Mouse (Mus musculus): ENCODE measurements around the gene Olfr477. TPM values are rescaled to one million over a fixed set of nuclear protein-coding genes. Genes with fewer than 3 reads are reported as not detected.
"Not testable (repeated sequence)": the region's sequence is repeated elsewhere in the genome, so short reads cannot be mapped to it uniquely, and the experiment has no call there.

The Olfr477 gene
- not detected in 2 replicates for polyA plus RNA-seq (2014; fragmentation: Nextera tagmentation; extraction: Ambion mirVana)

DNA sequence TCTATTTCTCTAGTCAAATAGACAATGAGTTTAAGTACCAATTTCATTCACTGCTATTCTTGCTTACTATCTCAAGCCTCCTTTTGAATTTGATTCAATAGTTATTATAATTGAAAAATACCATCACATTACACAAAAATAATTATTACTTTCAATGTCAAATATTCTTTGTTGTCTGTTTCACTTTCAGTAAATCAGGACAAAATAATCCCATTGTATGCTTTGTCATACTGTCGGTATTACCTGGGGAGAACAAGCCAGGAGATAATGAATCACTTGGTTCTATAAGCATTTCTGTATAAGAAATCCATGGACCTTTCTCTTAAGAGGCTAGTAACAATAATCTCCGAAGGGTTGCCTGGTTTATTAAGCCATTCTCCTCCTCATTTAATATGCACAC is at the start of gene Olfr477:
Gene Olfr477, plus strand, starts transcription at position 301 of the 400 bp plus-strand sequence.
- Histone ChIP-seq H3K9ac (replicated peaks; ENCODE audit: low read length) (no peak within 1 kb of the TSS), H3K4me1 (ENCODE audit: control insufficient read depth, insufficient read depth, low read length) (no peaks in the 10 kb centered on the region), H3K4me3 (replicated peaks; ENCODE audit: low read depth, low read length) (no peak within 1 kb of the TSS), H3K9me3 (ENCODE audit: control insufficient read depth, low read length) (no peaks in the 10 kb centered on the region), H3K27me3 (ENCODE audit: control insufficient read depth, insufficient read depth, low read length) (no peaks in the 10 kb centered on the region), H3K4me2 (ENCODE audit: low read length) (no peak within 1 kb of the TSS), H3K36me3 (ENCODE audit: control insufficient read depth, insufficient read depth, low read length) (no peaks in the 10 kb centered on the region), H3K27ac (replicated peaks; ENCODE audit: low read depth, low read length) (no peak within 1 kb of the TSS)
- DNase-seq (no peak), ATAC-seq (ENCODE audit: low FRiP score, low TSS enrichment) (no peak)
- WGBS = 80% methylated on average over 2 of the region's 2 CpGs

DNA sequence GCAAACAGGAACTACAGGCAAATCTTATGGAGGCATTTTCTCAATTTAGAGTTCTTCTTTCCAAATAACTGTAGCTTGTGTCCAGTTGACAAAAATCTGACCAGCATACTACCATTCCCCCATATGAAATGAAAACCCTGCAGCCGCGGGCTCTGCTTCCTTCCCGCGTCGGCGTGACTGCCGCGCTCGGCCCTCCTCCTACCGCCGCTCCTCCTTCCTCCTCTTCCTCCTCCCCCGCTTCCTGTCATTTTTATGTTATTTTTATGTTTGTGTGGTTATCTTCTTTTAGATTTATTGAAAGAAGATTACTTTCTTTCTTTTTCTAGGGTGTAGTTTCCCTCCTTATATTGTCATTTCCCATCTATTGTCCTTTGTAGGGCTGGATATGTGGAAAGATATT is 34.0 kb upstream of the Olfr477 start:
- H3K4me1 ChIP-seq (ENCODE audit: control insufficient read depth, insufficient read depth, low read length); H3K4me2 ChIP-seq (ENCODE audit: low read length); H3K9me3 ChIP-seq (ENCODE audit: control insufficient read depth, low read length); H3K36me3 ChIP-seq (ENCODE audit: control insufficient read depth, insufficient read depth, low read length); H3K27ac ChIP-seq (replicated peaks; ENCODE audit: low read depth, low read length); H3K4me3 ChIP-seq (replicated peaks; ENCODE audit: low read depth, low read length); DNase-seq; H3K27me3 ChIP-seq (ENCODE audit: control insufficient read depth, insufficient read depth, low read length); ATAC-seq (ENCODE audit: low FRiP score, low TSS enrichment); H3K9ac ChIP-seq (replicated peaks; ENCODE audit: low read length): not testable (repeated sequence)
- 98% methylated on average over 12 of the region's 12 CpGs for WGBS

DNA sequence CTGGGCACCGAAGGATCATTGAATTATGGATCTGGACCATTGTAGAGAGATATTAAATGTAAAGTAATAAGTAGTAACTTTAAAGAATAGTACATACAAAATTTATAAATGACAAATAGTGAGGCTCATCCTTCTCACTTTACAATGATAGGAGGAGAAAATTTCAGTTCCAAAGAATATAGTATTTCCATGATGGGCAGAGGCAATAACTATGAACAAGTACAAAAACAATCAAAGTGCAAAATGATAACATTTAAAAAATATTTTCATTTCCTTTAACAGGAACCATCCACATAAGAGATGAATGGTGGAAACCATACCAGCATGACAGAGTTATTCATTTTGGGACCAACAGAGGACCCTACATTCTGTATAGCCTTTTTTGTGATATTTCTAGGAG is 32.1 kb upstream of the Olfr477 start, which contains the start of gene Olfr474:
Gene Olfr474, plus strand, starts transcription at position 301 of the 400 bp plus-strand sequence.
- WGBS = 97% methylated on average over 1 of the region's 1 CpGs
- no peak within 1 kb of the TSS for H3K9ac ChIP-seq (replicated peaks; ENCODE audit: low read length)
- H3K4me3 ChIP-seq (replicated peaks; ENCODE audit: low read depth, low read length) = no peak within 1 kb of the TSS
- no peak within 1 kb of the TSS for H3K27ac ChIP-seq (replicated peaks; ENCODE audit: low read depth, low read length)
- no peaks in the 10 kb centered on the region for H3K9me3 ChIP-seq (ENCODE audit: control insufficient read depth, low read length)
- DNase-seq = no peak
- no peak within 1 kb of the TSS for H3K4me2 ChIP-seq (ENCODE audit: low read length)
- ATAC-seq (ENCODE audit: low FRiP score, low TSS enrichment) = no peak
- H3K27me3 ChIP-seq (ENCODE audit: control insufficient read depth, insufficient read depth, low read length) = no peaks in the 10 kb centered on the region
- no peaks in the 10 kb centered on the region for H3K4me1 ChIP-seq (ENCODE audit: control insufficient read depth, insufficient read depth, low read length)
- H3K36me3 ChIP-seq (ENCODE audit: control insufficient read depth, insufficient read depth, low read length) = no peaks in the 10 kb centered on the region

DNA sequence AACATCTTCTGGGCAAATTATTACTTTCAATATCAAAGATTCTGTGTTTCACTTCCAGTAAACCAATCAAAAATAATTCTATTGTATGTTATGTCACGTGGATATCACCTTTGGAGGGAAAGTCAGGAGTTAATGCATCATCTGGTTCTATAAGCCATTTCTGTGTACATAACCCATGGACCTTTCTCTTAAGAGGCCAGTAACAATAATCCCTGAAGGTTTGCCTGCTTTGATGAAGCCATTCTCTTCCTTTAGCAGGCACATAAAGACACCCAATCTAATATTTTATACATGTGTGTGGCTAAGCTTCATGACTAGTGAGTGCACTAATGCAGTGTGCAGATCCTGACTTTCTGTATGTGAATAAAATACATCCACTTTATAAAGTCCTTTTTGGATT is 22.0 kb upstream of the Olfr477 start, which contains the start of gene Olfr476:
Gene Olfr476, plus strand, starts transcription at position 301 of the 400 bp plus-strand sequence.
- H3K27me3 ChIP-seq (ENCODE audit: control insufficient read depth, insufficient read depth, low read length) = no peaks in the 10 kb centered on the region
- H3K27ac ChIP-seq (replicated peaks; ENCODE audit: low read depth, low read length) = no peak within 1 kb of the TSS
- DNase-seq (no peak), ATAC-seq (ENCODE audit: low FRiP score, low TSS enrichment) (no peak)
- H3K4me3 ChIP-seq (replicated peaks; ENCODE audit: low read depth, low read length) = no peak within 1 kb of the TSS
- 55% methylated on average over 1 of the region's 1 CpGs for WGBS
- no peak within 1 kb of the TSS for H3K4me2 ChIP-seq (ENCODE audit: low read length)
- H3K9me3 ChIP-seq (ENCODE audit: control insufficient read depth, low read length) = no peaks in the 10 kb centered on the region
- H3K36me3 ChIP-seq (ENCODE audit: control insufficient read depth, insufficient read depth, low read length) = no peaks in the 10 kb centered on the region
- H3K4me1 ChIP-seq (ENCODE audit: control insufficient read depth, insufficient read depth, low read length) = no peaks in the 10 kb centered on the region
- no peak within 1 kb of the TSS for H3K9ac ChIP-seq (replicated peaks; ENCODE audit: low read length)

DNA sequence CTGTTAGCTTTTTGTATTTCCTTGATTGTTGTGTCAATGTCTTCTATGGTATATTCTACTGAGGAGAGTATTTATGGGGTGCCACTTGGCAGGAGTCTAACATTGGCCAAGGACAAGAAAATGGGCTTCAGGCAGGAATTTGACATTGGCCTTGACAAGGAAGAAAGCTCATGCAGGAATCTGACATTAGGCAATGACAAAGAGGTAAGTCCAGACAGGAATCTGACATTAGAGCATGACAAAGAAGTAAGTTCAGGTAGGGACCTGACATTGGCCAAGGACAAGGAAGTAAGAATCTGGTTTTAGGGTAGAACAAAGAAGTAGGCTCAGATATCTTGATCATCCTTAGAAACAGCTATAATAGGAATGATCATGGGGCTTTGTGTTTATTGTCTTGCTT is 27.8 kb downstream of the Olfr477 start:
- H3K4me1 ChIP-seq (ENCODE audit: control insufficient read depth, insufficient read depth, low read length); H3K4me3 ChIP-seq (replicated peaks; ENCODE audit: low read depth, low read length); H3K27me3 ChIP-seq (ENCODE audit: control insufficient read depth, insufficient read depth, low read length); DNase-seq; H3K27ac ChIP-seq (replicated peaks; ENCODE audit: low read depth, low read length); ATAC-seq (ENCODE audit: low FRiP score, low TSS enrichment); H3K9ac ChIP-seq (replicated peaks; ENCODE audit: low read length); H3K36me3 ChIP-seq (ENCODE audit: control insufficient read depth, insufficient read depth, low read length); H3K4me2 ChIP-seq (ENCODE audit: low read length); H3K9me3 ChIP-seq (ENCODE audit: control insufficient read depth, low read length): not testable (repeated sequence)

DNA sequence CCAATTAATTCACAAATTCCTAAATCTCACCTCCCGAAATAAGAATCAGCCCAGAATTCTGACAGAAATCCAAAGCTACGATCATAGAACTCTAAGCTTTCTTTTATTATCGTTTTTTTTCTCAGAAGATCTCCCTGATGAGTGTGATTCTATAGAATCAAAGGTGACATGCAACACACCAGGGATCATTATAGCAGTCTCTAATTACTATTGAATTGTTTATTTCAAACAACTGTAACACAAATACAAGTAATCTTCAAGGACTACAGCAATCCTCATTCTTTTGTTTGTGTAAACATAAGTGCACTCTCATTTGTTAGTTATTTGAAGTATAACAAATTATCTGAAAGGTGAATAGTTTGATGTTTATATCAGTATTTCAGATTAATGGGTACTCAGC is 47.4 kb downstream of the Olfr477 start, which contains the start of gene Olfr478:
Gene Olfr478, minus strand, starts transcription at position 101 of the 400 bp plus-strand sequence.
- DNase-seq (no peak), ATAC-seq (ENCODE audit: low FRiP score, low TSS enrichment) (no peak)
- no peaks in the 10 kb centered on the region for H3K4me1 ChIP-seq (ENCODE audit: control insufficient read depth, insufficient read depth, low read length)
- 80% methylated on average over 3 of the region's 3 CpGs for WGBS
- H3K9ac ChIP-seq (replicated peaks; ENCODE audit: low read length) = no peak within 1 kb of the TSS
- no peak within 1 kb of the TSS for H3K27ac ChIP-seq (replicated peaks; ENCODE audit: low read depth, low read length)
- H3K4me3 ChIP-seq (replicated peaks; ENCODE audit: low read depth, low read length) = no peak within 1 kb of the TSS
- no peaks in the 10 kb centered on the region for H3K36me3 ChIP-seq (ENCODE audit: control insufficient read depth, insufficient read depth, low read length)
- no peaks in the 10 kb centered on the region for H3K27me3 ChIP-seq (ENCODE audit: control insufficient read depth, insufficient read depth, low read length)
- H3K4me2 ChIP-seq (ENCODE audit: low read length) = no peak within 1 kb of the TSS
- H3K9me3 ChIP-seq (ENCODE audit: control insufficient read depth, low read length) = no peaks in the 10 kb centered on the region

Other genes starting within 250 kb of the Olfr477 start
- gene Cyb5r2, start 228.7 kb upstream of the Olfr477 start, polyA plus RNA-seq (2014; fragmentation: Nextera tagmentation; extraction: Ambion mirVana) = not detected in 2 replicates
- not detected in 2 replicates for gene Ovch2, start 185.5 kb upstream of the Olfr477 start, polyA plus RNA-seq (2014; fragmentation: Nextera tagmentation; extraction: Ambion mirVana)
- gene Olfr467, start 174.4 kb upstream of the Olfr477 start, polyA plus RNA-seq (2014; fragmentation: Nextera tagmentation; extraction: Ambion mirVana) = not detected in 2 replicates
- gene Olfr469, start 161.2 kb upstream of the Olfr477 start, polyA plus RNA-seq (2014; fragmentation: Nextera tagmentation; extraction: Ambion mirVana) = not detected in 2 replicates
- gene Olfr470, start 139.2 kb upstream of the Olfr477 start, polyA plus RNA-seq (2014; fragmentation: Nextera tagmentation; extraction: Ambion mirVana) = not detected in 2 replicates
- not detected in 2 replicates for gene Olfr472, start 88.8 kb upstream of the Olfr477 start, polyA plus RNA-seq (2014; fragmentation: Nextera tagmentation; extraction: Ambion mirVana)
- not detected in 2 replicates for gene Olfr473, start 56.2 kb upstream of the Olfr477 start, polyA plus RNA-seq (2014; fragmentation: Nextera tagmentation; extraction: Ambion mirVana)
- gene Olfr474, start 32.0 kb upstream of the Olfr477 start, polyA plus RNA-seq (2014; fragmentation: Nextera tagmentation; extraction: Ambion mirVana) = not detected in 2 replicates
- gene Olfr476, start 21.9 kb upstream of the Olfr477 start, polyA plus RNA-seq (2014; fragmentation: Nextera tagmentation; extraction: Ambion mirVana) = not detected in 2 replicates
- gene Olfr478, start 47.3 kb downstream of the Olfr477 start, polyA plus RNA-seq (2014; fragmentation: Nextera tagmentation; extraction: Ambion mirVana) = not detected in 2 replicates
- gene Olfr479, start 64.0 kb downstream of the Olfr477 start, polyA plus RNA-seq (2014; fragmentation: Nextera tagmentation; extraction: Ambion mirVana) = not detected in 2 replicates
- gene Olfr480, start 80.7 kb downstream of the Olfr477 start, polyA plus RNA-seq (2014; fragmentation: Nextera tagmentation; extraction: Ambion mirVana) = not detected in 2 replicates
- gene Olfr481, start 93.2 kb downstream of the Olfr477 start, polyA plus RNA-seq (2014; fragmentation: Nextera tagmentation; extraction: Ambion mirVana) = not detected in 2 replicates
- gene Olfr482, start 110.9 kb downstream of the Olfr477 start, polyA plus RNA-seq (2014; fragmentation: Nextera tagmentation; extraction: Ambion mirVana) = not detected in 2 replicates
- gene Olfr483, start 114.2 kb downstream of the Olfr477 start, polyA plus RNA-seq (2014; fragmentation: Nextera tagmentation; extraction: Ambion mirVana) = not detected in 2 replicates
- gene Olfr484, start 140.8 kb downstream of the Olfr477 start, polyA plus RNA-seq (2014; fragmentation: Nextera tagmentation; extraction: Ambion mirVana) = not detected in 2 replicates
- gene Olfr485, start 173.2 kb downstream of the Olfr477 start, polyA plus RNA-seq (2014; fragmentation: Nextera tagmentation; extraction: Ambion mirVana) = not detected in 2 replicates
- not detected in 2 replicates for gene Olfr486, start 186.0 kb downstream of the Olfr477 start, polyA plus RNA-seq (2014; fragmentation: Nextera tagmentation; extraction: Ambion mirVana)
- not detected in 2 replicates for gene Olfr487, start 227.9 kb downstream of the Olfr477 start, polyA plus RNA-seq (2014; fragmentation: Nextera tagmentation; extraction: Ambion mirVana)